Mouse (Mus musculus) ES-Bruce4 (cell line): Measurements from ENCODE around the gene Taok3. TPM values are rescaled to one million over a fixed set of nuclear protein-coding genes. Genes with fewer than 3 reads are reported as not detected.

Experiments used
- H3K27ac ChIP-seq: 2 replicates; pipeline ENCODE4 v1.5.1; 2012; ENCODE audit warnings: low read length, inconsistent platforms; ENCODE audit not compliant: insufficient read depth
- H3K27me3 ChIP-seq: 2 replicates; pipeline ENCODE4 v1.6.1; 2012; ENCODE audit warnings: mild to moderate bottlenecking, low read length, inconsistent platforms; ENCODE audit not compliant: control insufficient read depth, poor library complexity, insufficient read depth, severe bottlenecking
- H3K36me3 ChIP-seq: 2 replicates; pipeline ENCODE4 v1.6.1; 2012; ENCODE audit warnings: inconsistent platforms, mild to moderate bottlenecking, low read length, moderate library complexity; ENCODE audit not compliant: control insufficient read depth, poor library complexity, insufficient read depth, severe bottlenecking
- H3K4me1 ChIP-seq: one replicate; pipeline ENCODE4 v1.8.1; 2011; ENCODE audit warnings: low read length; ENCODE audit not compliant: control insufficient read depth, insufficient read depth
- H3K4me3 ChIP-seq: 2 replicates; pipeline ENCODE4 v1.5.1; 2011; ENCODE audit warnings: low read depth, mild to moderate bottlenecking, low read length
- H3K9ac ChIP-seq: 2 replicates; pipeline ENCODE4 v1.6.1; 2012; ENCODE audit warnings: low read depth, mild to moderate bottlenecking, inconsistent platforms; ENCODE audit not compliant: poor library complexity, severe bottlenecking
- H3K9me3 ChIP-seq: replicated peaks from 2 replicates; pipeline ENCODE4 v1.6.1; 2012; ENCODE audit warnings: mild to moderate bottlenecking, low read length, inconsistent platforms; ENCODE audit not compliant: control insufficient read depth, poor library complexity, insufficient read depth, severe bottlenecking
- CTCF ChIP-seq: IDR thresholded peaks from one replicate; pipeline ENCODE4 v1.8.1; 2011; ENCODE audit warnings: low read depth, low read length
- EP300 ChIP-seq: IDR thresholded peaks from 2 replicates; pipeline ENCODE4 v1.6.1; 2011; ENCODE audit warnings: low read depth, low read length; ENCODE audit not compliant: insufficient read depth
- POLR2A ChIP-seq: IDR thresholded peaks from one replicate; pipeline ENCODE4 v1.8.1; 2011; ENCODE audit warnings: low read length; ENCODE audit not compliant: insufficient read depth
- polyA plus RNA-seq: library from polyadenylated mRNA; stranded (reverse); fragments of >200 nt; gene quantifications from 2 replicates; pipeline ENCODE4 v1.2.4, GENCODE M21; 2011; ENCODE audit warnings: low read depth; ENCODE audit not compliant: missing spikeins, insufficient read depth, insufficient read length

Gene Taok3
- polyA plus RNA-seq, 1 experiment: 27.3 TPM

- TF ChIP-seq EP300: no peak
- no peak for TF ChIP-seq POLR2A
- peak; percentile 18 for TF ChIP-seq CTCF
- Histone ChIP-seq H3K9ac (no peak overlapping the region), H3K9me3 (no peaks in the 10 kb centered on the region; the same call in 1 of the 2 replicates), H3K27ac (no peak overlapping the region), H3K4me3 (no peak overlapping the region), H3K4me1 (no peaks in the 10 kb centered on the region), H3K27me3 (no peaks in the 10 kb centered on the region), H3K36me3 (no peaks in the 10 kb centered on the region)
Measured at GRCm38 (mm10) chr5:117184832-117185231, 64.9 kb downstream of the Taok3 start.

GRCm38 (mm10) chr5:117185673-117186072 is 65.7 kb downstream of the Taok3 start:
- Histone ChIP-seq H3K4me1 (no peaks in the 10 kb centered on the region), H3K36me3 (no peaks in the 10 kb centered on the region), H3K27ac (no peak overlapping the region), H3K9me3 (no peaks in the 10 kb centered on the region; the same call in 1 of the 2 replicates), H3K9ac (no peak overlapping the region), H3K27me3 (no peaks in the 10 kb centered on the region), H3K4me3 (no peak overlapping the region)
- TF ChIP-seq CTCF (peak; percentile 53), EP300 (no peak), POLR2A (no peak)

GRCm38 (mm10) chr5:117192061-117192460 is 72.1 kb downstream of the Taok3 start:
- Histone ChIP-seq H3K36me3 (no peaks in the 10 kb centered on the region), H3K4me3 (no peak overlapping the region), H3K27ac (no peak overlapping the region), H3K9ac (no peak overlapping the region), H3K4me1 (no peaks in the 10 kb centered on the region), H3K27me3 (no peaks in the 10 kb centered on the region), H3K9me3 (no peaks in the 10 kb centered on the region)
- TF ChIP-seq EP300 (no peak), CTCF (no peak), POLR2A (no peak)

GRCm38 (mm10) chr5:117193748-117194147 is 73.8 kb downstream of the Taok3 start:
- no peaks in the 10 kb centered on the region for H3K9me3 ChIP-seq
- H3K27ac ChIP-seq: no peak overlapping the region
- no peak overlapping the region for H3K4me3 ChIP-seq
- no peaks in the 10 kb centered on the region for H3K36me3 ChIP-seq
- TF ChIP-seq POLR2A (no peak), CTCF (no peak), EP300 (no peak)
- no peaks in the 10 kb centered on the region for H3K27me3 ChIP-seq
- no peaks in the 10 kb centered on the region for H3K4me1 ChIP-seq
- no peak overlapping the region for H3K9ac ChIP-seq

- no peak overlapping the region for H3K9ac ChIP-seq
- no peaks in the 10 kb centered on the region for H3K4me1 ChIP-seq
- H3K36me3 ChIP-seq: no peaks in the 10 kb centered on the region
- no peak overlapping the region for H3K4me3 ChIP-seq
- no peaks in the 10 kb centered on the region for H3K9me3 ChIP-seq
- H3K27ac ChIP-seq: no peak overlapping the region
- H3K27me3 ChIP-seq: no peaks in the 10 kb centered on the region
- no peak for TF ChIP-seq POLR2A
- no peak for TF ChIP-seq CTCF
Measured at GRCm38 (mm10) chr5:117194672-117195071, 74.7 kb downstream of the Taok3 start.

- no peak overlapping the region for H3K4me3 ChIP-seq
Measured at GRCm38 (mm10) chr5:117196551-117196950, 76.6 kb downstream of the Taok3 start.

More at GRCm38 (mm10) chr5:117196551-117196950, 76.6 kb downstream of the Taok3 start:
- Histone ChIP-seq H3K9me3 (no peaks in the 10 kb centered on the region), H3K9ac (no peak overlapping the region), H3K36me3 (no peaks in the 10 kb centered on the region), H3K27me3 (no peaks in the 10 kb centered on the region), H3K27ac (no peak overlapping the region), H3K4me1 (no peaks in the 10 kb centered on the region)
- TF ChIP-seq CTCF: no peak
- TF ChIP-seq EP300: no peak
- TF ChIP-seq POLR2A: no peak
